Mouse (Mus musculus): Measurements from ENCODE around the gene Gm10097. TPM values are rescaled to one million over a fixed set of nuclear protein-coding genes. Genes with fewer than 3 reads are reported as not detected.

Gene Gm10097
- 0.35 and 0.88 TPM in 2 replicates for polyA plus RNA-seq (2014; fragmentation: Nextera tagmentation; extraction: Ambion mirVana)

- Histone ChIP-seq H3K27me3 (ENCODE audit: control insufficient read depth, insufficient read depth, low read length) (no peaks in the 10 kb centered on the region), H3K9ac (replicated peaks; ENCODE audit: low read depth, low read length) (no peak within 1 kb of the TSS), H3K4me2 (replicated peaks; ENCODE audit: low read depth, low read length) (no peak within 1 kb of the TSS), H3K4me1 (ENCODE audit: control insufficient read depth, insufficient read depth, low read length) (no peaks in the 10 kb centered on the region), H3K36me3 (ENCODE audit: control insufficient read depth, insufficient read depth, low read length) (peaks cover 4% of the 10 kb centered on the region; the same call in 1 of the 2 replicates), H3K27ac (ENCODE audit: low read length) (no peak within 1 kb of the TSS), H3K4me3 (ENCODE audit: low read depth, low read length) (no peak within 1 kb of the TSS), H3K9me3 (ENCODE audit: control insufficient read depth, low read depth, low read length) (no peaks in the 10 kb centered on the region)
- WGBS = 87% methylated on average over 14 of the region's 14 CpGs
- no peak for ATAC-seq (ENCODE audit: insufficient number of reproducible peaks, insufficient read depth, low FRiP score, low read depth)
These were observed at the start of gene Gm10097 for GRCm38 (mm10) chr10:5068676-5069265. Gm10097 (plus strand) TSS chr10:5069192.

DNA sequence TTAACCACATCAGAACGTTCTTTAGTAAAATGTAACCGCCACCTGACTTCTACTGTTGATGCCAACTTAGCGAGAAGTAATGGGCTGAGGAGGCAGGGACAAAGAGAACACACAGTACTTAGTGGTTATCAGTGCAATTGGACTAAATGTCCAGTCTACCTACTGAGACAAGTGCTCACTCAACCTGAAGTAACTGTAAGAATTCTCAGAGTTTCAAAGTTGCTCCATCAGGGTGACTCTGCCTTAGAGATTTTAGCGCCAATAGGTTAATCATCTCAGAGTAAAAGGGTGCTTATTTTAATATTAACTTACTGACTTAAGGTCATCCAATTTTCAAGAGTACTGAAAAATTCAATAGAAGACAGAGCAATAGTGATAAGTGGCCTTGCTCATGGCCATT lies 43.1 kb upstream of the Gm10097 start:
- WGBS = 91% methylated on average over 4 of the region's 4 CpGs
- H3K4me3 ChIP-seq (ENCODE audit: low read depth, low read length) = no peak overlapping the region
- H3K9me3 ChIP-seq (ENCODE audit: control insufficient read depth, low read depth, low read length) = no peaks in the 10 kb centered on the region
- peaks cover 5% of the 10 kb centered on the region for H3K36me3 ChIP-seq (ENCODE audit: control insufficient read depth, insufficient read depth, low read length)
- H3K4me2 ChIP-seq (replicated peaks; ENCODE audit: low read depth, low read length) = no peak overlapping the region
- H3K27me3 ChIP-seq (ENCODE audit: control insufficient read depth, insufficient read depth, low read length) = no peaks in the 10 kb centered on the region
- H3K9ac ChIP-seq (replicated peaks; ENCODE audit: low read depth, low read length) = no peak overlapping the region
- H3K4me1 ChIP-seq (ENCODE audit: control insufficient read depth, insufficient read depth, low read length) = no peaks in the 10 kb centered on the region
- H3K27ac ChIP-seq (ENCODE audit: low read length) = no peak overlapping the region
- no peak for ATAC-seq (ENCODE audit: insufficient number of reproducible peaks, insufficient read depth, low FRiP score, low read depth)

DNA sequence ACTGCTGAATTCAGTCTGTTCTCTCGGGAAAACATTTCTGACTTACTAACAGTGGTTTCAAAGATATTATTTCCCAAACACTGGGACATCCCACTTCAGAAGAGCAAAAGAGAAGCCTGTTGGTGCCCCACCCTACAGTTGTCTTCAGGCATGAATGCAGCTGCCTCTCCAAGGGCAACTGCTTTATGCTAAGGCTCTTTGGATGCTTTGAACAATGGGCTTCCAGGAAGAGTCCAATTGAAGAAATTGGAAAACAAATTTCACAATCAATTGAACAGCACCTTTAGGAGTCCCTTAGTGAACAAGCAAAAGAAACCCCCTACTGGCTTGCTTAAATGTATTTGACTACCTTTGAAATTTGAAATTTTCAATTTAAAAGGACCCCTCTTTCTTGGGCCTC lies 41.8 kb upstream of the Gm10097 start:
- peaks cover 5% of the 10 kb centered on the region for H3K36me3 ChIP-seq (ENCODE audit: control insufficient read depth, insufficient read depth, low read length)
- H3K27me3 ChIP-seq (ENCODE audit: control insufficient read depth, insufficient read depth, low read length) = no peaks in the 10 kb centered on the region
- WGBS = 92% methylated on average over 1 of the region's 1 CpGs
- no peaks in the 10 kb centered on the region for H3K4me1 ChIP-seq (ENCODE audit: control insufficient read depth, insufficient read depth, low read length)
- no peak overlapping the region for H3K4me2 ChIP-seq (replicated peaks; ENCODE audit: low read depth, low read length)
- no peaks in the 10 kb centered on the region for H3K9me3 ChIP-seq (ENCODE audit: control insufficient read depth, low read depth, low read length)
- H3K27ac ChIP-seq (ENCODE audit: low read length) = no peak overlapping the region
- no peak for ATAC-seq (ENCODE audit: insufficient number of reproducible peaks, insufficient read depth, low FRiP score, low read depth)
- H3K9ac ChIP-seq (replicated peaks; ENCODE audit: low read depth, low read length) = no peak overlapping the region
- H3K4me3 ChIP-seq (ENCODE audit: low read depth, low read length) = no peak overlapping the region

DNA sequence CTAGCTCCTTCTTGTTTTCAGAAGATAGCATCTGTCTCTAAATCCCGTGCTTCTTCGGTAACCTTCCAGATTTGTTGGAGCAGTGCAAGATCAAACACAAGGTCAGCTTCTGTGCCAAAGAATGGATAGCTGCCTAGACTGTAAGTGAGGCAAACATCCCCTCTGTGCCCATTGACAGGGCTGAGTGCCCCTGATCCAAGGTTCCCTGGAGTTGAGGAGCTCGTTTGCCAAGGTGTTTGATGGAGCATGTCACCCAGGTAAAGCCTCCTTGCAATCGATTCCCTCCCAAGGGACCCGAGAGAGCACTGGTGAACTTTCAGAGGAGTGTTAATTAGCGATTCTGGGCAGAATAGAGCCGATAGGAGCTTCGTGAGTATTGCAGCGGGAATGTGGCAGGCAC lies 40.7 kb upstream of the Gm10097 start:
- Histone ChIP-seq H3K36me3 (ENCODE audit: control insufficient read depth, insufficient read depth, low read length) (peaks cover 12% of the 10 kb centered on the region), H3K4me2 (replicated peaks; ENCODE audit: low read depth, low read length) (no peak overlapping the region), H3K4me1 (ENCODE audit: control insufficient read depth, insufficient read depth, low read length) (no peaks in the 10 kb centered on the region), H3K9ac (replicated peaks; ENCODE audit: low read depth, low read length) (no peak overlapping the region), H3K9me3 (ENCODE audit: control insufficient read depth, low read depth, low read length) (no peaks in the 10 kb centered on the region), H3K27me3 (ENCODE audit: control insufficient read depth, insufficient read depth, low read length) (no peaks in the 10 kb centered on the region), H3K27ac (ENCODE audit: low read length) (no peak overlapping the region), H3K4me3 (ENCODE audit: low read depth, low read length) (no peak overlapping the region)
- ATAC-seq (ENCODE audit: insufficient number of reproducible peaks, insufficient read depth, low FRiP score, low read depth) = no peak
- WGBS = 83% methylated on average over 9 of the region's 9 CpGs

GRCm38 (mm10) chr10:5029161-5029560 lies 39.8 kb upstream of the Gm10097 start:
- Histone ChIP-seq H3K4me3 (ENCODE audit: low read depth, low read length) (no peak overlapping the region), H3K36me3 (ENCODE audit: control insufficient read depth, insufficient read depth, low read length) (peaks cover 12% of the 10 kb centered on the region), H3K27me3 (ENCODE audit: control insufficient read depth, insufficient read depth, low read length) (no peaks in the 10 kb centered on the region), H3K4me1 (ENCODE audit: control insufficient read depth, insufficient read depth, low read length) (no peaks in the 10 kb centered on the region), H3K9me3 (ENCODE audit: control insufficient read depth, low read depth, low read length) (no peaks in the 10 kb centered on the region), H3K27ac (ENCODE audit: low read length) (no peak overlapping the region), H3K9ac (replicated peaks; ENCODE audit: low read depth, low read length) (no peak overlapping the region), H3K4me2 (replicated peaks; ENCODE audit: low read depth, low read length) (no peak overlapping the region)
- ATAC-seq (ENCODE audit: insufficient number of reproducible peaks, insufficient read depth, low FRiP score, low read depth) = no peak
- WGBS = 85% methylated on average over 2 of the region's 2 CpGs

GRCm38 (mm10) chr10:5029883-5030282 lies 39.1 kb upstream of the Gm10097 start:
- Histone ChIP-seq H3K9me3 (ENCODE audit: control insufficient read depth, low read depth, low read length) (no peaks in the 10 kb centered on the region), H3K9ac (replicated peaks; ENCODE audit: low read depth, low read length) (no peak overlapping the region), H3K4me1 (ENCODE audit: control insufficient read depth, insufficient read depth, low read length) (no peaks in the 10 kb centered on the region), H3K27ac (ENCODE audit: low read length) (no peak overlapping the region), H3K4me2 (replicated peaks; ENCODE audit: low read depth, low read length) (no peak overlapping the region), H3K4me3 (ENCODE audit: low read depth, low read length) (no peak overlapping the region), H3K36me3 (ENCODE audit: control insufficient read depth, insufficient read depth, low read length) (peaks cover 12% of the 10 kb centered on the region), H3K27me3 (ENCODE audit: control insufficient read depth, insufficient read depth, low read length) (no peaks in the 10 kb centered on the region)
- 85% methylated on average over 1 of the region's 1 CpGs for WGBS
- ATAC-seq (ENCODE audit: insufficient number of reproducible peaks, insufficient read depth, low FRiP score, low read depth) = no peak

- Histone ChIP-seq H3K9ac (replicated peaks; ENCODE audit: low read depth, low read length) (no peak overlapping the region), H3K9me3 (ENCODE audit: control insufficient read depth, low read depth, low read length) (no peaks in the 10 kb centered on the region), H3K27me3 (ENCODE audit: control insufficient read depth, insufficient read depth, low read length) (no peaks in the 10 kb centered on the region), H3K27ac (ENCODE audit: low read length) (no peak overlapping the region), H3K4me1 (ENCODE audit: control insufficient read depth, insufficient read depth, low read length) (no peaks in the 10 kb centered on the region), H3K4me3 (ENCODE audit: low read depth, low read length) (no peak overlapping the region), H3K4me2 (replicated peaks; ENCODE audit: low read depth, low read length) (no peak overlapping the region), H3K36me3 (ENCODE audit: control insufficient read depth, insufficient read depth, low read length) (peaks cover 21% of the 10 kb centered on the region)
- no peak for ATAC-seq (ENCODE audit: insufficient number of reproducible peaks, insufficient read depth, low FRiP score, low read depth)
- WGBS = 79% methylated on average over 15 of the region's 15 CpGs
These were observed 36.6 kb upstream of the Gm10097 start for GRCm38 (mm10) chr10:5032192-5033048.

GRCm38 (mm10) chr10:5041254-5041653 lies 27.7 kb upstream of the Gm10097 start:
- Histone ChIP-seq H3K4me2 (replicated peaks; ENCODE audit: low read depth, low read length) (no peak overlapping the region), H3K9me3 (ENCODE audit: control insufficient read depth, low read depth, low read length) (no peaks in the 10 kb centered on the region), H3K9ac (replicated peaks; ENCODE audit: low read depth, low read length) (no peak overlapping the region), H3K27ac (ENCODE audit: low read length) (no peak overlapping the region), H3K4me1 (ENCODE audit: control insufficient read depth, insufficient read depth, low read length) (no peaks in the 10 kb centered on the region), H3K36me3 (ENCODE audit: control insufficient read depth, insufficient read depth, low read length) (peaks cover 27% of the 10 kb centered on the region), H3K27me3 (ENCODE audit: control insufficient read depth, insufficient read depth, low read length) (no peaks in the 10 kb centered on the region), H3K4me3 (ENCODE audit: low read depth, low read length) (no peak overlapping the region)
- ATAC-seq (ENCODE audit: insufficient number of reproducible peaks, insufficient read depth, low FRiP score, low read depth) = no peak
- WGBS = 70% methylated on average over 8 of the region's 8 CpGs

Measured in stomach, embryonic 14.5 days (tissue).